Mouse (Mus musculus) C2C12 (cell line): ENCODE data around the gene Slc39a13. TPM values are rescaled to one million over a fixed set of nuclear protein-coding genes. Genes with fewer than 3 reads are reported as not detected.

Experiments
- H3K27me3 ChIP-seq: one replicate; pipeline ENCODE4 v1.6.1; 2011; ENCODE audit not compliant: control insufficient read depth, insufficient read depth, insufficient read length
- H3K36me3 ChIP-seq: one replicate; pipeline ENCODE4 v1.6.1; 2011; ENCODE audit not compliant: control insufficient read depth, insufficient read depth
- H3K4me3 ChIP-seq: one replicate; pipeline ENCODE4 v1.5.1; 2011; ENCODE audit warnings: mild to moderate bottlenecking, control low read depth; ENCODE audit not compliant: poor library complexity, insufficient read depth, severe bottlenecking
- H3K79me2 ChIP-seq: one replicate; pipeline ENCODE4 v1.6.1; 2011; ENCODE audit not compliant: control insufficient read depth, insufficient read depth
- H3K79me3 ChIP-seq: one replicate; pipeline ENCODE4 v1.6.1; 2011; ENCODE audit warnings: low read depth, control low read depth
- H3ac ChIP-seq: one replicate; pipeline ENCODE3; 2011; ENCODE audit warnings: low read depth; ENCODE audit not compliant: control insufficient read depth, insufficient read length
- CEBPB ChIP-seq: IDR thresholded peaks from one replicate; pipeline ENCODE4 v1.6.1; 2011; ENCODE audit warnings: low read depth, mild to moderate bottlenecking, control low read depth, moderate library complexity
- CTCF ChIP-seq: IDR thresholded peaks from one replicate; pipeline ENCODE4 v1.5.1; 2011; ENCODE audit not compliant: control insufficient read depth, insufficient read depth, insufficient read length
- FOSL1 ChIP-seq: IDR thresholded peaks from one replicate; pipeline ENCODE4 v1.8.0; 2011; ENCODE audit warnings: mild to moderate bottlenecking, low read length; ENCODE audit not compliant: poor library complexity, insufficient read depth, severe bottlenecking
- MAX ChIP-seq: IDR thresholded peaks from one replicate; pipeline ENCODE4 v1.6.1; 2011; ENCODE audit warnings: mild to moderate bottlenecking, control low read depth
- MYOD1 ChIP-seq: IDR thresholded peaks from one replicate; pipeline ENCODE4 v1.6.1; 2011; ENCODE audit warnings: low read depth; ENCODE audit not compliant: control insufficient read depth, insufficient read length
- MYOG ChIP-seq: IDR thresholded peaks from one replicate; pipeline ENCODE4 v1.6.1; 2011; ENCODE audit not compliant: control insufficient read depth, insufficient read length; ENCODE audit errors: extremely low read depth
- USF1 ChIP-seq: IDR thresholded peaks from one replicate; pipeline ENCODE4 v1.6.1; 2011; ENCODE audit warnings: low read depth, mild to moderate bottlenecking, control low read depth, moderate library complexity
- polyA plus RNA-seq: library from polyadenylated mRNA; unstranded; fragments of >200 nt; fragmentation: generic; extraction: Trizol; gene quantifications from one replicate; pipeline ENCODE4 v1.2.1, GENCODE M21; 2012; ENCODE audit warnings: missing spikeins

The Slc39a13 gene
- polyA plus RNA-seq, 1 experiment = 52.3 TPM

- Histone ChIP-seq H3K79me2 (peaks cover 41% of the 10 kb centered on the region), H3K4me3 (no peak overlapping the region), H3K79me3 (peaks cover 19% of the 10 kb centered on the region), H3K36me3 (peaks cover 77% of the 10 kb centered on the region), H3ac (no peak overlapping the region), H3K27me3 (no peaks in the 10 kb centered on the region)
- TF ChIP-seq MAX (no peak), MYOD1 (peak; percentile 20), MYOG (no peak), CTCF (no peak), FOSL1 (no peak), CEBPB (no peak), USF1 (peak; percentile 98)
Observed at GRCm38 (mm10) chr2:91058435-91058834, 11.8 kb downstream of the Slc39a13 start.

- Histone ChIP-seq H3ac (peak within 1 kb of the TSS; percentile 99), H3K27me3 (no peaks in the 10 kb centered on the region), H3K36me3 (peaks cover 41% of the 10 kb centered on the region), H3K79me2 (peaks cover 41% of the 10 kb centered on the region), H3K4me3 (peak within 1 kb of the TSS; percentile 75), H3K79me3 (peaks cover 19% of the 10 kb centered on the region)
- no peak for TF ChIP-seq MAX
- TF ChIP-seq MYOG = no peak
- TF ChIP-seq CEBPB = no peak
- TF ChIP-seq USF1 = no peak
Observed at GRCm38 (mm10) chr2:91053934-91054382, 16.3 kb downstream of the Slc39a13 start, which contains the start of gene Psmc3. Psmc3 (plus strand) TSS chr2:91054009.

GRCm38 (mm10) chr2:91053181-91053933, 16.9 kb downstream of the Slc39a13 start:
- TF ChIP-seq CTCF (no peak), USF1 (no peak), FOSL1 (no peak), CEBPB (no peak), MYOG (no peak), MYOD1 (no peak), MAX (no peak)

GRCm38 (mm10) chr2:91052752-91053151, 17.5 kb downstream of the Slc39a13 start:
- peaks cover 30% of the 10 kb centered on the region for H3K36me3 ChIP-seq
- TF ChIP-seq MYOG (no peak), MAX (no peak), FOSL1 (no peak), USF1 (no peak), MYOD1 (no peak), CEBPB (no peak), CTCF (no peak)
- H3K79me3 ChIP-seq = peaks cover 19% of the 10 kb centered on the region
- no peaks in the 10 kb centered on the region for H3K27me3 ChIP-seq
- peaks cover 38% of the 10 kb centered on the region for H3K79me2 ChIP-seq
- no peak overlapping the region for H3ac ChIP-seq
- H3K4me3 ChIP-seq = peak overlapping the region; percentile 75

More at GRCm38 (mm10) chr2:91053181-91053933, 16.9 kb downstream of the Slc39a13 start:
- no peaks in the 10 kb centered on the region for H3K27me3 ChIP-seq
- H3K4me3 ChIP-seq = peak overlapping the region; percentile 75
- peaks cover 41% of the 10 kb centered on the region for H3K79me2 ChIP-seq
- H3K79me3 ChIP-seq = peaks cover 19% of the 10 kb centered on the region
- H3ac ChIP-seq = peak overlapping the region; percentile 69
- peaks cover 36% of the 10 kb centered on the region for H3K36me3 ChIP-seq

GRCm38 (mm10) chr2:91051917-91052316, 18.3 kb downstream of the Slc39a13 start:
- Histone ChIP-seq H3K36me3 (peaks cover 22% of the 10 kb centered on the region), H3ac (no peak overlapping the region), H3K27me3 (no peaks in the 10 kb centered on the region), H3K79me3 (peaks cover 19% of the 10 kb centered on the region), H3K4me3 (no peak overlapping the region), H3K79me2 (peaks cover 30% of the 10 kb centered on the region)
- TF ChIP-seq USF1 (no peak), CTCF (no peak), FOSL1 (no peak), CEBPB (no peak), MAX (no peak), MYOD1 (no peak), MYOG (no peak)
